In the genomic region with DNA sequence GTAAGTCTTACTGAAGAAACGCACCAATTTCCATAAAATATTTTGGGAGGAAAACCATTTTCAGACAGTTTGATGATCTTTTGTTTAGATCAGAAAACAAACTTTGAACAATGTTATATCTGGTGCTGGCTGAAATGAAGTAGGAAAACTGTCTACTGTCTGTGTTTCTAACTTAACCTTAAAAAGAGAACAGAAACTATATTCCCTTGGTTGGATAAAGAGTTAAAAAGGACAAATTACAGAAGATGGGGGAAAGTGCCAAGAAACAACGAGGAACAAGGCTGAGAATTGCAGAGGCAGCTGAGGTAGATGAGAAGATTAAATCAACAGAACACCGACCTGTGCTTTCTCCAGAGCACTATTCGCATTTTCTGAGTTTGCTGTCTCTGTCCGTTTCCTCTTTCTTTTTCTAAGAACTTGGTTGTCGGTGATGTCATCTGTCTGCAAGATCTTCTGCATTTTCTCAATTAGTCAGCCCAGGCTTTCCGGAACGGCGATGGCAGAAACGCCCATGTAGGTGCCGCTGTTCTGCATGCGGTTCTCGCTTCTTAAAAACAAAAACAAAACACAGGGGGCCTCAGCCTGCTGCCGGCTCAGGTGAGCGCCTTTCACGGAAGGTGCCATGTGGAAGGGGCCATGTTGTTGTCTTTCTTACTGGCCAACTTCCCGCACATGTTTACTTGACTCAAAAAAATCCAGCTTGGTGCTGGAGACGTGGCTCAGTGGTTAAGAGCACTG, we compare ENCODE assay signal across 9 mouse cellular contexts. TPM values are rescaled to one million over a fixed set of nuclear protein-coding genes. Genes with fewer than 3 reads are reported as not detected.
DNase-seq lines count a peak whose midpoint lies in the region; ATAC-seq and TF ChIP-seq lines count a peak whose summit lies in the region.
"Had no signal": no experiment of that assay in that cellular context is flagged by ENCODE, and none has a peak within 500 bp of the region (broad histone marks: within the 10 kb centered on the region; RNA-seq: fewer than 3 reads in every experiment).

No protein-coding gene starts in this region.

- H3K9me3 ChIP-seq in intestine, postnatal 0 days (ENCODE audit: control insufficient read depth): no peaks in the 10 kb centered on the region
- H3K9me3 ChIP-seq in liver, embryonic 11.5 days (ENCODE audit: control insufficient read depth, low read length): no peaks in the 10 kb centered on the region

- H3K4me1 ChIP-seq in intestine, postnatal 0 days (replicated peaks; ENCODE audit: control insufficient read depth, insufficient read depth, low read length): no peaks in the 10 kb centered on the region
- no peaks in the 10 kb centered on the region for H3K4me1 ChIP-seq in liver, embryonic 11.5 days (replicated peaks; ENCODE audit: control insufficient read depth, insufficient read depth, low read length)

- H3K4me3 ChIP-seq in intestine, postnatal 0 days (ENCODE audit: low read depth, low read length): peak overlapping the region; percentile 29
- H3K4me3 ChIP-seq in liver, embryonic 11.5 days (ENCODE audit: low read depth, low read length): peak overlapping the region; percentile 24; the same call in 1 of the 2 replicates
- H3K4me3 ChIP-seq: erythroblast, embryonic 14.5 days had no signal

- H3K4me2 ChIP-seq in intestine, postnatal 0 days (replicated peaks; ENCODE audit: low read depth): peak overlapping the region; percentile 59
- H3K4me2 ChIP-seq in liver, embryonic 11.5 days: peak overlapping the region; percentile 52

- ATAC-seq in intestine, postnatal 0 days: no peak
- no peak for ATAC-seq in liver, embryonic 11.5 days (replicated peaks; ENCODE audit: low FRiP score)

- intact Hi-C loops in gastrocnemius, postnatal 14 days (cut with DNase I; ENCODE audit: low total_unique reads): no loop called here

- H3K27ac ChIP-seq in intestine, postnatal 0 days (ENCODE audit: low read depth, low read length): no peak overlapping the region
- no peak overlapping the region for H3K27ac ChIP-seq in liver, embryonic 11.5 days (ENCODE audit: low read depth, low read length)

- peak; percentile 53 for TF ChIP-seq CTCF in intestine, postnatal 0 days (IDR thresholded peaks at IDR 0.05; ENCODE audit: low read depth)

- 10% methylated on average over 18 of the region's 18 CpGs for WGBS in intestine, postnatal 0 days
- WGBS in liver, embryonic 11.5 days: 9% methylated on average over 18 of the region's 18 CpGs

- DNase-seq in left cerebral cortex, adult 18-20 months (ENCODE audit: low spot score in 2 of 2): peak; percentile 24 to 43
- no peak for DNase-seq in left cerebral cortex, adult 11 months (ENCODE audit: low spot score)
- DNase-seq in adrenal gland, postnatal 14 days: peak; percentile 38
- DNase-seq in gastrocnemius, postnatal 14 days: peak; percentile 5
- peak; percentile 38 for DNase-seq in liver, embryonic 11.5 days (ENCODE audit: low spot score)
- peak; percentile 75 to 80 for DNase-seq in natural killer cell, adult 2 months (ENCODE audit: low spot score in 2 of 2)
- peak; percentile 17 for DNase-seq in urinary bladder, postnatal 25 days (ENCODE audit: low spot score)

- H3K9ac ChIP-seq in intestine, postnatal 0 days (ENCODE audit: low read depth, low read length): peak overlapping the region; percentile 42; the same call in 1 of the 2 replicates
- H3K9ac ChIP-seq in liver, embryonic 11.5 days (ENCODE audit: low read depth, low read length): no peak overlapping the region

- no peaks in the 10 kb centered on the region for H3K27me3 ChIP-seq in intestine, postnatal 0 days (replicated peaks; ENCODE audit: control insufficient read depth, insufficient read depth, low read length)
- no peaks in the 10 kb centered on the region for H3K27me3 ChIP-seq in liver, embryonic 11.5 days (replicated peaks; ENCODE audit: control insufficient read depth, insufficient read depth, low read length)

- H3K36me3 ChIP-seq in intestine, postnatal 0 days (ENCODE audit: control insufficient read depth, insufficient read depth): no peaks in the 10 kb centered on the region
- no peaks in the 10 kb centered on the region for H3K36me3 ChIP-seq in liver, embryonic 11.5 days (ENCODE audit: control insufficient read depth, insufficient read depth, low read length)

RNA-seq across cellular contexts. Expression of gene Bend6, which starts 24.3 kb away (rescaled TPM):
- 100 to 1,000 TPM; 142 to 143 TPM for total RNA-seq in left cerebral cortex, adult 18-20 months (2021)
- total RNA-seq in adrenal gland, postnatal 14 days (2021): 0.85 and 1.8 TPM in 2 replicates
- 1 to 10 TPM in 1 of 2 experiments, under 1 TPM in 1; 0.60 to 1.1 TPM for total RNA-seq in gastrocnemius, postnatal 14 days (2021)
- polyA plus RNA-seq in intestine, postnatal 0 days (2015; fragmentation: Nextera tagmentation; extraction: Ambion mirVana): 0.33 and 0.35 TPM in 2 replicates
- polyA plus RNA-seq in liver, embryonic 11.5 days (2014; fragmentation: Nextera tagmentation; extraction: Ambion mirVana): 2.3 and 2.4 TPM in 2 replicates
- polyA plus RNA-seq: erythroblast, embryonic 14.5 days had no signal

RNA-seq across cellular contexts. Expression of gene Dst, which starts 24.8 kb away (rescaled TPM):
- total RNA-seq in left cerebral cortex, adult 18-20 months (2021): 100 to 1,000 TPM; 216 to 227 TPM
- 115 and 125 TPM in 2 replicates for total RNA-seq in adrenal gland, postnatal 14 days (2021)
- total RNA-seq in gastrocnemius, postnatal 14 days (2021): 100 to 1,000 TPM; 121 to 150 TPM
- 19.0 and 22.0 TPM in 2 replicates for polyA plus RNA-seq in intestine, postnatal 0 days (2015; fragmentation: Nextera tagmentation; extraction: Ambion mirVana)
- polyA plus RNA-seq in liver, embryonic 11.5 days (2014; fragmentation: Nextera tagmentation; extraction: Ambion mirVana): 9.4 and 9.5 TPM in 2 replicates

Comparison
In these comparisons a context has a peak if more than half of its experiments do, and no peak if none do; other contexts are left out.
1. RNA of gene Bend6, which starts 24.3 kb away (total RNA-seq): 142 to 143 TPM in left cerebral cortex, adult 18-20 months; 0.60 to 1.1 TPM in gastrocnemius, postnatal 14 days and 0.85 to 1.8 TPM in adrenal gland, postnatal 14 days; every median in the first group is over 10 times any median in the second.